Mouse (Mus musculus): ENCODE data around the gene Il9. TPM values are rescaled to one million over a fixed set of nuclear protein-coding genes. Genes with fewer than 3 reads are reported as not detected.

The Il9 gene
- total and polyA plus RNA-seq, 2 experiments: not detected

DNA sequence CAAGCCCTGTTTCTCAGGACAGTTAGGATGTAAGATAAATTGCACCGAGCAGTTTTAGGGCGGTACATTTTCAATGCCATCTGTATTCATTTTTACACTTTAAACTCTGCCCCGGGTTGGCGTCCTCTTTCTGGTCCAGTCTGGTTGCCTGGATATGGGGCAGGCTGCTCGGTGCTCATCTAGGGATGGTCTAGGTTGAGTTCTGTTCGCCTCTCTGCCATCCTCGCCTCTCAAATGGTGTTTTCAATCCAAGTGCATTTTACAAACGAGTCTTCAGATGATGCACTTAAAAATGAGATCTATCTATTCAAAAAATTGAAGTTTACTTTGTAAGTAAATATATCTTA is 40.7 kb upstream of the Il9 start:
- Histone ChIP-seq H3K4me1 (ENCODE audit: control insufficient read depth, insufficient read depth, low read length) (0 out of 2 replicates have a peak, but pooled peaks cover 2% of the 10 kb centered on the region), H3K27ac (replicated peaks; ENCODE audit: insufficient read depth, low read depth, low read length) (no peak overlapping the region), H3K9ac (ENCODE audit: low read depth, low read length) (peak overlapping the region; percentile 75), H3K36me3 (ENCODE audit: control insufficient read depth, insufficient read depth, low read length) (no peaks in the 10 kb centered on the region), H3K27me3 (ENCODE audit: control insufficient read depth, insufficient read depth, low read length) (no peaks in the 10 kb centered on the region), H3K79me2 (ENCODE audit: control insufficient read depth, insufficient read depth, low read length) (no peaks in the 10 kb centered on the region), H3K4me3 (ENCODE audit: insufficient read depth, low read depth, low read length) (peak overlapping the region; percentile 55)
- WGBS: 5% methylated on average over 8 of the region's 8 CpGs
- no peak for TF ChIP-seq CTCF (IDR thresholded peaks at IDR 0.05; ENCODE audit: low read depth, low read length)
- no peak for TF ChIP-seq POLR2A (IDR thresholded peaks at IDR 0.05; ENCODE audit: extremely low read depth, insufficient read depth, low read length)
- DNase-seq (ENCODE audit: extremely low read depth, low read depth, low spot score): peak; percentile 21

DNA sequence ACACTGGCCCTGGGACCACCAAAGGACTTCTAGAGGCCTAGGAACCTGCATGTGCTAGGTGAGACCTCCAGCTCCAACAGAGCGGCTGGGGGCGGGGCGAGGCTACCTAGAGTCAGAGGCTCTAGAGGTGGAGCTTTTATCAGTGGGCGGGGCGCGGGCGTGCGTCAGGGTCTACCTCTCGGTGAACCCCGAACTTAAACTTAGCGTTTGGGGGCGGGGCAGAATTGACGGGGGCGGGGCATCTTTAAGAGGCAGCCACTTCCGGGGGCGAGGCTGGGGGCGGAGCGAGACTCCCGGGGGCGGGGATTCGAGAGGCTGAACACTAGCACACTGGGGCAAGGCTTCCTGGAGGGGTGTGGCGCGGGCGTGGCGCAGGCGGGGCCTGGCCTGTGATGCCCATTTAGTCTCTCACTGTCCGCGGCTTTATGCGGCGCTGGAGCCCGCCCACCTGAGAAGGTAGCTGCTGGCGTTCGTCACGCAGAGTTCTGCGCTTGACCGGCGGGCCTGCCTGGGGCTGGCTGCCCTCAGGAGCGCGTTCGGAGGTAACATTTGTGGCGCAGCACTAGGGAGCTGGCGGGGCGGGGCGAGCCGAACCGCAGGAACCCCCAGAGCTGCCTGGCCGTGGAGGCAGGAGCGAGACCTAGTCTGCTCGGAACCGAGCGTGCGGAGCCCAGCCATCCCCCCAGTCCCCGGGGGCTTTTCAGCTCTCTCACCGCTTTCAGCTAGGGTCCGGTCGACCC is 40.2 kb upstream of the Il9 start, which contains the start of gene Fbxl21:
TSS of gene Fbxl21 (plus strand) at position 392 of the 740 bp plus-strand sequence.
- H3K9ac ChIP-seq (ENCODE audit: low read depth, low read length): peak within 1 kb of the TSS; percentile 75
- no peaks in the 10 kb centered on the region for H3K79me2 ChIP-seq (ENCODE audit: control insufficient read depth, insufficient read depth, low read length)
- 0 out of 2 replicates have a peak within 1 kb of the TSS, but pooled peaks have one; percentile 4 for H3K27ac ChIP-seq (replicated peaks; ENCODE audit: insufficient read depth, low read depth, low read length)
- DNase-seq (ENCODE audit: extremely low read depth, low read depth, low spot score): peak; percentile 86
- WGBS: 1% methylated on average over 56 of the region's 56 CpGs
- TF ChIP-seq CTCF (IDR thresholded peaks at IDR 0.05; ENCODE audit: low read depth, low read length) (no peak), POLR2A (IDR thresholded peaks at IDR 0.05; ENCODE audit: extremely low read depth, insufficient read depth, low read length) (peak; percentile 94)
- H3K36me3 ChIP-seq (ENCODE audit: control insufficient read depth, insufficient read depth, low read length): no peaks in the 10 kb centered on the region
- peak within 1 kb of the TSS; percentile 55 for H3K4me3 ChIP-seq (ENCODE audit: insufficient read depth, low read depth, low read length)
- H3K27me3 ChIP-seq (ENCODE audit: control insufficient read depth, insufficient read depth, low read length): no peaks in the 10 kb centered on the region
- H3K4me1 ChIP-seq (ENCODE audit: control insufficient read depth, insufficient read depth, low read length): 0 out of 2 replicates have a peak, but pooled peaks cover 2% of the 10 kb centered on the region

- Histone ChIP-seq H3K79me2 (ENCODE audit: control insufficient read depth, insufficient read depth, low read length) (no peaks in the 10 kb centered on the region), H3K4me3 (ENCODE audit: insufficient read depth, low read depth, low read length) (no peak overlapping the region), H3K9ac (ENCODE audit: low read depth, low read length) (no peak overlapping the region), H3K4me1 (ENCODE audit: control insufficient read depth, insufficient read depth, low read length) (no peaks in the 10 kb centered on the region), H3K27me3 (ENCODE audit: control insufficient read depth, insufficient read depth, low read length) (no peaks in the 10 kb centered on the region), H3K36me3 (ENCODE audit: control insufficient read depth, insufficient read depth, low read length) (no peaks in the 10 kb centered on the region), H3K27ac (replicated peaks; ENCODE audit: insufficient read depth, low read depth, low read length) (no peak overlapping the region)
- no peak for DNase-seq (ENCODE audit: extremely low read depth, low read depth, low spot score)
- TF ChIP-seq CTCF (IDR thresholded peaks at IDR 0.05; ENCODE audit: low read depth, low read length): no peak
- no peak for TF ChIP-seq POLR2A (IDR thresholded peaks at IDR 0.05; ENCODE audit: extremely low read depth, insufficient read depth, low read length)
- WGBS: 61% methylated on average over 7 of the region's 7 CpGs
These were observed 34.8 kb upstream of the Il9 start for GRCm38 (mm10) chr13:56516816-56517215.

DNA sequence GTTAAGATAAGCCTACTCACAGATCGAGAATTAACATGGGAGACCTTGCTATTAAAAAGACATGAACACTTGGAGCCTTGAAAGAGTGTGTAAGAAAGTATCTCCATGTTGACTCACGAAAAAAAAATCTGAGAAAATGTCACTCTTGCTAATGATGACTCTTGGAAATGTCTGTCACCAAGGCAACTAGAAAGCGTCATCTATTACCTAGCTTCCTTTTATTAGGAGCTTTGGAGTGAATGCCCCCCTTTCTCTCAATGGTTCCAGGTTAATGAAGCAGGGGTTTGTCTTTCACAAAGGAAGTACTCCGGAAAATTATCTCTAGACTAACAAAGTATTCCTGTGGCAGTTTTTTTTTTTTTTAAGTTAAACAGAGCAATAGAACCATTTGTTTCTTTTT is 34.3 kb upstream of the Il9 start:
- Histone ChIP-seq H3K27ac (replicated peaks; ENCODE audit: insufficient read depth, low read depth, low read length) (no peak overlapping the region), H3K79me2 (ENCODE audit: control insufficient read depth, insufficient read depth, low read length) (no peaks in the 10 kb centered on the region), H3K27me3 (ENCODE audit: control insufficient read depth, insufficient read depth, low read length) (no peaks in the 10 kb centered on the region), H3K9ac (ENCODE audit: low read depth, low read length) (no peak overlapping the region), H3K4me3 (ENCODE audit: insufficient read depth, low read depth, low read length) (no peak overlapping the region), H3K4me1 (ENCODE audit: control insufficient read depth, insufficient read depth, low read length) (no peaks in the 10 kb centered on the region), H3K36me3 (ENCODE audit: control insufficient read depth, insufficient read depth, low read length) (no peaks in the 10 kb centered on the region)
- TF ChIP-seq POLR2A (IDR thresholded peaks at IDR 0.05; ENCODE audit: extremely low read depth, insufficient read depth, low read length): no peak
- no peak for DNase-seq (ENCODE audit: extremely low read depth, low read depth, low spot score)
- 70% methylated on average over 4 of the region's 4 CpGs for WGBS

DNA sequence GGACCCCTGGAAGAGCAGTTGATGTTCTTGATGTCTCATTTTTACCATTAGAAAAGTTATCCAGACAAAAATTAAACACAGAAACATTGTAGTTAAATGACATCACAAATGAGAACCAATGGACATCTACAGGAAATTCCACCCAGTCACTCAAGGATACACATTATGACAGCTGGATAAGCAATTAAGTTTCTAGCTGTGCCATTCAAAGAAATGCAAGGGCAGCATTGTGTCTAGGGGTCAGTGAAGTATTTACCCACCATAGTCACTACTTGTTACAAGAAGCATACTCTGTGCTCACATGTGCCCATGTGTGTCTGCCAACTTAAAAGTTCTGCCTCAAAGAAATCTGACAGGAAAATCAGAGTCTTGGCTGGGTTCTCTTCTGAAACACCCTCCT is 31.5 kb upstream of the Il9 start:
- no peak for DNase-seq (ENCODE audit: extremely low read depth, low read depth, low spot score)
- TF ChIP-seq POLR2A (IDR thresholded peaks at IDR 0.05; ENCODE audit: extremely low read depth, insufficient read depth, low read length) (no peak), CTCF (IDR thresholded peaks at IDR 0.05; ENCODE audit: low read depth, low read length) (no peak)
- no peaks in the 10 kb centered on the region for H3K27me3 ChIP-seq (ENCODE audit: control insufficient read depth, insufficient read depth, low read length)
- H3K9ac ChIP-seq (ENCODE audit: low read depth, low read length): no peak overlapping the region
- no peaks in the 10 kb centered on the region for H3K79me2 ChIP-seq (ENCODE audit: control insufficient read depth, insufficient read depth, low read length)
- no peak overlapping the region for H3K27ac ChIP-seq (replicated peaks; ENCODE audit: insufficient read depth, low read depth, low read length)
- H3K4me3 ChIP-seq (ENCODE audit: insufficient read depth, low read depth, low read length): no peak overlapping the region
- no peaks in the 10 kb centered on the region for H3K4me1 ChIP-seq (ENCODE audit: control insufficient read depth, insufficient read depth, low read length)
- H3K36me3 ChIP-seq (ENCODE audit: control insufficient read depth, insufficient read depth, low read length): no peaks in the 10 kb centered on the region

- no peaks in the 10 kb centered on the region for H3K79me2 ChIP-seq (ENCODE audit: control insufficient read depth, insufficient read depth, low read length)
- no peak overlapping the region for H3K27ac ChIP-seq (replicated peaks; ENCODE audit: insufficient read depth, low read depth, low read length)
- TF ChIP-seq CTCF (IDR thresholded peaks at IDR 0.05; ENCODE audit: low read depth, low read length) (no peak), POLR2A (IDR thresholded peaks at IDR 0.05; ENCODE audit: extremely low read depth, insufficient read depth, low read length) (no peak)
- H3K36me3 ChIP-seq (ENCODE audit: control insufficient read depth, insufficient read depth, low read length): no peaks in the 10 kb centered on the region
- no peak for DNase-seq (ENCODE audit: extremely low read depth, low read depth, low spot score)
- no peak overlapping the region for H3K4me3 ChIP-seq (ENCODE audit: insufficient read depth, low read depth, low read length)
- WGBS: 88% methylated on average over 2 of the region's 2 CpGs
- H3K4me1 ChIP-seq (ENCODE audit: control insufficient read depth, insufficient read depth, low read length): no peaks in the 10 kb centered on the region
- no peak overlapping the region for H3K9ac ChIP-seq (ENCODE audit: low read depth, low read length)
- no peaks in the 10 kb centered on the region for H3K27me3 ChIP-seq (ENCODE audit: control insufficient read depth, insufficient read depth, low read length)
These were observed 27.8 kb upstream of the Il9 start for GRCm38 (mm10) chr13:56509796-56510195.

All from liver, adult 2 months (tissue).